In genomic region chr7:132925227-132925626, GRCm38 (mm10) we compare ENCODE assay signal across 12 mouse cellular contexts.
"Had no signal": no experiment of that assay in that cellular context is flagged by ENCODE, and none has a peak within 500 bp of the region (broad histone marks: within the 10 kb centered on the region; RNA-seq: fewer than 3 reads in every experiment).

No protein-coding gene starts in this region.

- H3K4me2 ChIP-seq: hindbrain, embryonic 15.5 days; limb, embryonic 12.5 days; liver, embryonic 12.5 days; lung, embryonic 15.5 days; midbrain, embryonic 12.5 days; stomach, embryonic 15.5 days had no signal

- H3K4me3 ChIP-seq: hindbrain, embryonic 15.5 days; layer of hippocampus, adult 2 months; limb, embryonic 12.5 days; liver, embryonic 12.5 days; lung, embryonic 15.5 days; megakaryocyte, embryonic 14.5 days; midbrain, embryonic 12.5 days; stomach, embryonic 15.5 days had no signal

- H3K9me3 ChIP-seq: hindbrain, embryonic 15.5 days; limb, embryonic 12.5 days; liver, embryonic 12.5 days; lung, embryonic 15.5 days; megakaryocyte, embryonic 14.5 days; midbrain, embryonic 12.5 days; stomach, embryonic 15.5 days had no signal

- H3K9ac ChIP-seq: hindbrain, embryonic 15.5 days; limb, embryonic 12.5 days; liver, embryonic 12.5 days; lung, embryonic 15.5 days; midbrain, embryonic 12.5 days; stomach, embryonic 15.5 days had no signal

- H3K27me3 ChIP-seq: hindbrain, embryonic 15.5 days; limb, embryonic 12.5 days; liver, embryonic 12.5 days; lung, embryonic 15.5 days; stomach, embryonic 15.5 days had no signal

- ATAC-seq: liver, embryonic 12.5 days had no signal

- H3K27ac ChIP-seq: hindbrain, embryonic 15.5 days; layer of hippocampus, adult 2 months; limb, embryonic 12.5 days; liver, embryonic 12.5 days; lung, embryonic 15.5 days; macrophage; midbrain, embryonic 12.5 days; stomach, embryonic 15.5 days had no signal

- DNase-seq: lung, postnatal 14 days; right cerebral cortex, postnatal 14 days; thymus, postnatal 36 days had no signal

- H3K36me3 ChIP-seq: hindbrain, embryonic 15.5 days; limb, embryonic 12.5 days; liver, embryonic 12.5 days; lung, embryonic 15.5 days; midbrain, embryonic 12.5 days; stomach, embryonic 15.5 days had no signal

- H3K4me1 ChIP-seq: limb, embryonic 12.5 days; midbrain, embryonic 12.5 days; stomach, embryonic 15.5 days had no signal
